In genomic region chr7:143822375-143823265, GRCm38 (mm10) we compare ENCODE assay signal across 8 mouse cellular contexts. TPM values are rescaled to one million over a fixed set of nuclear protein-coding genes. Genes with fewer than 3 reads are reported as not detected.
DNase-seq lines count a peak whose midpoint lies in the region; ATAC-seq lines count a peak whose summit lies in the region.

Gene Nadsyn1 (minus strand): TSS chr7:143822849.
Gene Dhcr7 (plus strand): TSS chr7:143823145.

- no peaks in the 10 kb centered on the region for H3K9me3 ChIP-seq in heart, embryonic 13.5 days
- no peaks in the 10 kb centered on the region for H3K9me3 ChIP-seq in liver, embryonic 12.5 days (replicated peaks)
- no peaks in the 10 kb centered on the region for H3K9me3 ChIP-seq in stomach, embryonic 15.5 days

- 1% methylated on average over 40 of the region's 40 CpGs for WGBS in heart, embryonic 13.5 days
- 1% methylated on average over 40 of the region's 40 CpGs for WGBS in liver, embryonic 12.5 days (ENCODE audit: insufficient replicate concordance)
- WGBS in stomach, embryonic 15.5 days: 1% methylated on average over 40 of the region's 40 CpGs

- H3K4me1 ChIP-seq in heart, embryonic 13.5 days: peaks cover 17% of the 10 kb centered on the region
- H3K4me1 ChIP-seq in liver, embryonic 12.5 days: peaks cover 24% of the 10 kb centered on the region
- H3K4me1 ChIP-seq in stomach, embryonic 15.5 days: peaks cover 12% of the 10 kb centered on the region

- H3K4me3 ChIP-seq in heart, embryonic 13.5 days: peak within 1 kb of the TSS; percentile 71
- peak within 1 kb of the TSS; percentile 72 for H3K4me3 ChIP-seq in liver, embryonic 12.5 days
- peak within 1 kb of the TSS; percentile 59 for H3K4me3 ChIP-seq in stomach, embryonic 15.5 days (replicated peaks)

- DNase-seq in CD4-positive helper T cell, adult 2 months (ENCODE audit: low read depth, low spot score): peak; percentile 98
- peak; percentile 94 for DNase-seq in brain, embryonic 18.5 days (ENCODE audit: low read depth, low spot score)
- DNase-seq in kidney, postnatal 10 days: peak; percentile 100
- peak; percentile 99 for DNase-seq in natural killer cell, adult 2 months (ENCODE audit: low spot score in 2 of 2)

- no peaks in the 10 kb centered on the region for H3K27me3 ChIP-seq in heart, embryonic 13.5 days (replicated peaks)
- 0 out of 2 replicates have a peak, but pooled peaks cover 3% of the 10 kb centered on the region for H3K27me3 ChIP-seq in liver, embryonic 12.5 days (replicated peaks)
- H3K27me3 ChIP-seq in stomach, embryonic 15.5 days (replicated peaks): no peaks in the 10 kb centered on the region

- peak within 1 kb of the TSS; percentile 74 for H3K4me2 ChIP-seq in heart, embryonic 13.5 days
- H3K4me2 ChIP-seq in liver, embryonic 12.5 days: peak within 1 kb of the TSS; percentile 79
- peak within 1 kb of the TSS; percentile 65 for H3K4me2 ChIP-seq in stomach, embryonic 15.5 days

- H3K9ac ChIP-seq in heart, embryonic 13.5 days: peak within 1 kb of the TSS; percentile 87
- H3K9ac ChIP-seq in liver, embryonic 12.5 days: peak within 1 kb of the TSS; percentile 79
- peak within 1 kb of the TSS; percentile 50 for H3K9ac ChIP-seq in stomach, embryonic 15.5 days

- peaks cover 15% of the 10 kb centered on the region for H3K36me3 ChIP-seq in heart, embryonic 13.5 days
- peaks cover 16% of the 10 kb centered on the region for H3K36me3 ChIP-seq in liver, embryonic 12.5 days
- no peaks in the 10 kb centered on the region; the same call in 1 of the 2 replicates for H3K36me3 ChIP-seq in stomach, embryonic 15.5 days

- peak; percentile 97 for ATAC-seq in erythroid progenitor cell, adult 5-6 weeks (replicated peaks; ENCODE audit: low FRiP score, poor library complexity, severe bottlenecking)
- peak; percentile 98 for ATAC-seq in heart, embryonic 13.5 days (ENCODE audit: extremely low read depth, insufficient number of reproducible peaks, low FRiP score, low TSS enrichment)
- ATAC-seq in liver, embryonic 12.5 days: peak; percentile 99
- peak; percentile 98 for ATAC-seq in stomach, embryonic 15.5 days (ENCODE audit: insufficient read depth, low FRiP score, low read depth)

- H3K27ac ChIP-seq in heart, embryonic 13.5 days (replicated peaks): peak within 1 kb of the TSS; percentile 91
- H3K27ac ChIP-seq in liver, embryonic 12.5 days: peak within 1 kb of the TSS; percentile 76
- peak within 1 kb of the TSS; percentile 76 for H3K27ac ChIP-seq in stomach, embryonic 15.5 days

RNA-seq across cellular contexts. Expression of gene Nadsyn1, which starts in this region (rescaled TPM):
- 1.8 TPM in 1 of 2 replicates, not detected in the other for total RNA-seq in erythroid progenitor cell, adult 5-6 weeks (2015; ENCODE audit: low replicate concordance)
- 6.6 and 11.2 TPM in 2 replicates for total RNA-seq in erythroid progenitor cell, adult 5-6 weeks (2017; ENCODE audit: low replicate concordance)
- polyA plus RNA-seq in heart, embryonic 13.5 days (2015; fragmentation: Nextera tagmentation; extraction: Ambion mirVana): 6.4 and 6.5 TPM in 2 replicates
- 8.3 and 8.6 TPM in 2 replicates for polyA plus RNA-seq in liver, embryonic 12.5 days (2016; fragmentation: Nextera tagmentation; extraction: Ambion mirVana)
- 9.8 and 12.3 TPM in 2 replicates for polyA plus RNA-seq in stomach, embryonic 15.5 days (2015; fragmentation: Nextera tagmentation; extraction: Ambion mirVana)

RNA-seq across cellular contexts. Expression of gene Dhcr7, which starts in this region (rescaled TPM):
- 7.9 and 12.2 TPM in 2 replicates for total RNA-seq in erythroid progenitor cell, adult 5-6 weeks (2015; ENCODE audit: low replicate concordance)
- 1.0 and 1.8 TPM in 2 replicates for total RNA-seq in erythroid progenitor cell, adult 5-6 weeks (2017; ENCODE audit: low replicate concordance)
- 24.5 and 25.6 TPM in 2 replicates for polyA plus RNA-seq in heart, embryonic 13.5 days (2015; fragmentation: Nextera tagmentation; extraction: Ambion mirVana)
- polyA plus RNA-seq in liver, embryonic 12.5 days (2016; fragmentation: Nextera tagmentation; extraction: Ambion mirVana): 47.9 and 48.6 TPM in 2 replicates
- polyA plus RNA-seq in stomach, embryonic 15.5 days (2015; fragmentation: Nextera tagmentation; extraction: Ambion mirVana): 49.9 and 51.1 TPM in 2 replicates

Comparison
In these comparisons a context has a peak if more than half of its experiments do, and no peak if none do; other contexts are left out.
1. Peak in every context shown above with its lines: DNase-seq, ATAC-seq, H3K4me3 ChIP-seq and H3K27ac ChIP-seq.